Mouse (Mus musculus) gastrocnemius, adult 18-20 months (tissue): Measurements from ENCODE around the gene Zfp787. TPM values are rescaled to one million over a fixed set of nuclear protein-coding genes. Genes with fewer than 3 reads are reported as not detected.
A peak's percentile ranks its signal among the peaks of the same experiment; 100 is the strongest.
"Not testable (repeated sequence)": the region's sequence is repeated elsewhere in the genome, so short reads cannot be mapped to it uniquely, and the experiment has no call there.

Experiments used
- DNase-seq: peaks from one replicate; pipeline ENCODE4 v3.0.0; 2021; ENCODE audit warnings: low spot score
- total RNA-seq, 2 experiments: library from RNA; stranded (reverse); gene quantifications; 2 replicates each; pipeline ENCODE4 v1.2.3; 2021

Gene Zfp787
- total RNA-seq, 2 experiments from 2014 or later: 27.2 to 27.6 TPM

DNA sequence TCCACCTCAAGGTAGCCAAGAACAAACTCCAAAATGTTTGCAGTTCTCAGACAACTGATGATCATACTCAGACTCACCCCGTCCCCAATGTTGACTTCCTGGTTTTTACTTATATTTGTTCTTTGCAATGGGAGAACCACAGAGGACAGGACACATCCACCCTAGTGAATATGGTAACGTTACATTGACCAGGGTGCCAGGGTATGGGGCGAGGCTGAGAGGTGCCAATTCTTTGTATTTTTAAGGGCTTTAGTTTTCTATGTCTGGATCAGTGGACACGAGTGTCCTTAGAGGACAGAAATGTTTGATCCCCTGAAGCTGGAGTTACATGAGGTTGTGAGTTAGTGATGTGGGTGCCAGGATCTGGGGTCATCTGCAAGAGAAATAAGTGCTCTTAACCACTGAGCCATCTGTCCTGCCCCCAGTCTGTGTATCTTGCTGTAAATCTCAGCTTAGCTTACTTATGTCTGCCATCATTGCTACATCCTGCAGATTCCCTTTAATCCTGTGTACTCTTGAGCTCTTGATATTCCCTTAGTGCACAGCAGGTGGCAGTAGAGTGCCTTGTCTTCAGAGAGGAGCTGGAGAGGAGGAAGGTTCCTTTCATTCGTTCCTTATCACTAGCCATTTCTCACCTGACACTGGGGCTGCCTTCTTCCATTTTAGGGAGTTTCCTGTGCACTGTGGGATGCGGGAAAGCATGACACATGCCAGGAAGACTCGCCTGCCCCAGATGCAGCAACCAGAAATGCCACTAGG lies 28.9 kb downstream of the Zfp787 start:
- DNase-seq: peak; percentile 82

DNA sequence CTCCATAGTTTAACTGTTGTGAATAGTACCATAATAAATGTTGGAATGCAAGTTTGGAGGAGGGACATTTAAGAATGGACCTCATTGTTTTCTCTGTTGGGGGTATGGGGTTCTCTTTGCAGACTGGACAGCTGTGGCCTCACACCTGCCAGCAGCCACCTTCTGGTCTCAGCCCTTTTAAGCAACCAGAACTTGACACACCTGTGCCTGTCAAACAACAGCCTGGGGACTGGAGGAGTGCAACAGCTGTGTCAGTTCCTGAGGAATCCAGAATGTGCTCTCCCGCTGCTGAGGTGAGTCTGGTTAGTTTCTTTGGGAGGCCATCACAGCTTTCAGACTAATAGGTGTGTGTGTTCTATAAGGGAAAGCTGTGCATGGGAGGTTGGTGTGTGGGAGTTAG lies 34.7 kb downstream of the Zfp787 start:
- not testable (repeated sequence) for DNase-seq

DNA sequence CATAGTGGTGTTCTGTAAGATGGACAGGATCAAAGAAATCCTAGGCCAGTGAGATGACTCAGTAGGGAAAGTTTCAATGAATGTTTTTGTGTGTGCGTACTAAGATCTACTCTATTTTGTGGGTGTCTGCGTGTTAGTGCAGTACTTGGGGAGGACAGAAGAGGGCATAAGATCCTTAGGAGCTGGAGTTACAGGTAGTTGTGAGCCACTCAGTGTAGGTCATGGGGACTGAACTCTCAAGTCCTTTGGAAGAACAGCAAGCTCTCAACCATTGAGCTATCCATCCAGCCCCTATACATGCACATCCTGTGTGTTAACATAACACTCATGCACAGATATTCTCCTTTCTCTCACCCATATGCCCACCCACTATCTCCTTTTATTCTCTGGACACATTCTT lies 35.7 kb downstream of the Zfp787 start:
- not testable (repeated sequence) for DNase-seq

DNA sequence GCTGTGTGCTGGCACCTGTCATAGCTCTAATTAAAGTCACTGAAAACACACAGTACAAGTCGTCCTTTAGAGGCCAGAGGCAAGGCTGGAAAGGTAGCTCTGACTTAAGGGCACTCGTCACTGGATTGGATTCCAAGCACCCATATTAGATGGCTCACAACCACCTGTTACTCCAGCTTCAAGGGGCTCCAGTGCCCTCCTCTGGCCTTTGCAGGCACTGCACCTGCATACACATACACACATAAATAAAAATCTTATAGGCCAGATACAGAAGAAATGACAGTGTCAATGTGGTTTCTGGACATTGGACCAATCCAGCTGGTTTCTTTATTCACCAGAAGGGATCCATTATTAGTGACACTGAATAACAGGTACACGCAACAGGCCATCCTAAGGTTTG lies 36.3 kb downstream of the Zfp787 start:
- DNase-seq: no peak

Other genes with a start within 250 kb of the Zfp787 start
- gene Vmn1r65, start 145.0 kb downstream of the Zfp787 start, total RNA-seq: not detected
- gene Nlrp4c, start 110.8 kb downstream of the Zfp787 start, total RNA-seq: not detected
- 10 to 100 TPM in 1 of 2 experiments, 1 to 10 TPM in 1; 6.3 to 10.0 TPM for gene Zfp444, start 16.2 kb upstream of the Zfp787 start, total RNA-seq
- not detected for gene Galp, start 41.1 kb upstream of the Zfp787 start, total RNA-seq
- not detected for gene Zscan5b, start 66.3 kb upstream of the Zfp787 start, total RNA-seq
- gene Epp13, start 96.7 kb upstream of the Zfp787 start, total RNA-seq: not detected
- 1 to 10 TPM; 3.3 to 4.2 TPM for gene Zfp667, start 130.6 kb upstream of the Zfp787 start, total RNA-seq
- gene Zfp583, start 175.3 kb upstream of the Zfp787 start, total RNA-seq: under 1 TPM; 0.43 to 0.50 TPM
- under 1 TPM; 0.32 to 0.45 TPM for gene Gm3854, start 187.8 kb upstream of the Zfp787 start, total RNA-seq
- 1 to 10 TPM; 1.8 to 2.5 TPM for gene Zfp78, start 207.3 kb upstream of the Zfp787 start, total RNA-seq
- gene Zfp28, start 227.3 kb upstream of the Zfp787 start, total RNA-seq: 1 to 10 TPM in 1 of 2 experiments, under 1 TPM in 1; 0.90 to 1.0 TPM
- under 1 TPM; 0.12 to 0.16 TPM for gene Smim17, start 242.7 kb upstream of the Zfp787 start, total RNA-seq